ENCODE assay signal across 10 mouse cellular contexts in the genomic region with DNA sequence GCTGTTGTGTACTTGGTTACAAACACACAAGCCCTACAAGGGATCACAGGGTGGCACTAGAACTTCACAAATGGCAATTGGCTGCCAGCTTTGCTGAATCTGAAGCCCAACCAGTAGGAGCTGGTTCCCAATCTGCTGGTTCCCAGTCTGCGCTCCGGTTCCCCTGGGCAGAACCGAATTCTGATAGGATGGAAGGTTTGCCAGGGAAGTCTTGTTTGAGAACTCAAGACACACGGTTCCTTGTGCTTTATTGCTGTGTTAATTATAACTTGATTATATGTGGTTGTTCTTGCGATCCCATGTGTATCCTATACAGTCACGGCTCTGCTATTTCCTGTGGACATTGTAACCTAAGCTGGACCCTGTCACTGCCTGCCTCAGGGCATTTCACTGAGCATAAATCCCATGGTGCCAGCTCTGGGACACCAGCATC. TPM values are rescaled to one million over a fixed set of nuclear protein-coding genes. Genes with fewer than 3 reads are reported as not detected.
DNase-seq lines count a peak whose midpoint lies in the region; ATAC-seq and TF ChIP-seq lines count a peak whose summit lies in the region.
"Had no signal": no experiment of that assay in that cellular context is flagged by ENCODE, and none has a peak within 500 bp of the region (broad histone marks: within the 10 kb centered on the region; RNA-seq: fewer than 3 reads in every experiment).

No protein-coding gene starts in this region.

- peak; percentile 18 to 25 for DNase-seq in cerebellum, postnatal 14 days
- no peak for DNase-seq in cerebellum, postnatal 36 days
- peak; percentile 59 for DNase-seq in 3134 (ENCODE audit: extremely low read depth, insufficient read length, low spot score)
- DNase-seq in embryonic facial prominence, embryonic 10.5 days (ENCODE audit: low spot score), result peak; percentile 58
- peak; percentile 80 for DNase-seq in kidney, postnatal 0 days (ENCODE audit: low spot score)
- DNase-seq in skeletal muscle tissue, adult 2 months (ENCODE audit: low read depth, low spot score), result peak; percentile 26
- DNase-seq in neural tube, embryonic 10.5 days (ENCODE audit: extremely low spot score, low spot score), result no peak
- DNase-seq in spleen, postnatal 36 days (ENCODE audit: low spot score in 2 of 2), result no peak

- H3K9me3 ChIP-seq in embryonic facial prominence, embryonic 10.5 days, result no peaks in the 10 kb centered on the region
- H3K9me3 ChIP-seq in kidney, postnatal 0 days (replicated peaks; ENCODE audit: low read length), result no peaks in the 10 kb centered on the region
- H3K9me3 ChIP-seq: embryonic facial prominence, embryonic 15.5 days; limb, embryonic 13.5 days had no signal

- H3K4me2 ChIP-seq in kidney, postnatal 0 days (ENCODE audit: low read length), result peak overlapping the region; percentile 15; the same call in 1 of the 2 replicates
- H3K4me2 ChIP-seq: embryonic facial prominence, embryonic 15.5 days; limb, embryonic 13.5 days had no signal

- peaks cover 7% of the 10 kb centered on the region for H3K36me3 ChIP-seq in embryonic facial prominence, embryonic 10.5 days (replicated peaks)
- H3K36me3 ChIP-seq in kidney, postnatal 0 days (ENCODE audit: insufficient read depth, low read length), result no peaks in the 10 kb centered on the region

- 55% methylated on average over 6 of the region's 6 CpGs for WGBS in embryonic facial prominence, embryonic 10.5 days
- 19% methylated on average over 6 of the region's 6 CpGs for WGBS in kidney, postnatal 0 days

- H3K27me3 ChIP-seq in embryonic facial prominence, embryonic 10.5 days (replicated peaks; ENCODE audit: low read depth, poor library complexity, severe bottlenecking), result no peaks in the 10 kb centered on the region
- no peaks in the 10 kb centered on the region for H3K27me3 ChIP-seq in kidney, postnatal 0 days (ENCODE audit: insufficient read depth, low read length)
- H3K27me3 ChIP-seq: embryonic facial prominence, embryonic 15.5 days; limb, embryonic 13.5 days had no signal

- 0 out of 2 replicates have a peak overlapping the region, but pooled peaks have one; percentile 8 for H3K9ac ChIP-seq in kidney, postnatal 0 days (ENCODE audit: low read depth, low read length)
- H3K9ac ChIP-seq: embryonic facial prominence, embryonic 15.5 days; limb, embryonic 13.5 days had no signal

- H3K4me1 ChIP-seq in embryonic facial prominence, embryonic 10.5 days, result peaks cover 14% of the 10 kb centered on the region
- peaks cover 4% of the 10 kb centered on the region; the same call in 1 of the 2 replicates for H3K4me1 ChIP-seq in kidney, postnatal 0 days (replicated peaks; ENCODE audit: insufficient read depth, low read length)
- H3K4me1 ChIP-seq: embryonic facial prominence, embryonic 15.5 days had no signal

- peak; percentile 68; the same call in 1 of the 2 replicates for ATAC-seq in kidney, postnatal 0 days (replicated peaks; ENCODE audit: low FRiP score, low read depth)

- 0 out of 2 replicates have a peak overlapping the region, but pooled peaks have one; percentile 45 for H3K27ac ChIP-seq in embryonic facial prominence, embryonic 10.5 days (replicated peaks)
- H3K27ac ChIP-seq in kidney, postnatal 0 days, result peak overlapping the region; percentile 31; the same call in 1 of the 2 replicates
- H3K27ac ChIP-seq: embryonic facial prominence, embryonic 15.5 days; limb, embryonic 13.5 days had no signal

- TF ChIP-seq CTCF in kidney, postnatal 0 days (IDR thresholded peaks at IDR 0.05; ENCODE audit: low read depth), result peak; percentile 69

- peak overlapping the region; percentile 9; the same call in 1 of the 2 replicates for H3K4me3 ChIP-seq in embryonic facial prominence, embryonic 10.5 days
- H3K4me3 ChIP-seq in kidney, postnatal 0 days (replicated peaks; ENCODE audit: low read depth, low read length), result no peak overlapping the region
- H3K4me3 ChIP-seq: embryonic facial prominence, embryonic 15.5 days; limb, embryonic 13.5 days had no signal

RNA-seq across cellular contexts. Expression of gene Hcar2, which starts 37.6 kb away (rescaled TPM):
- not detected in 2 replicates for polyA plus RNA-seq in embryonic facial prominence, embryonic 10.5 days (2016; fragmentation: Nextera tagmentation; extraction: Ambion mirVana)
- 0.15 TPM in 1 of 2 replicates, not detected in the other for polyA plus RNA-seq in kidney, postnatal 0 days (2015; fragmentation: Nextera tagmentation; extraction: Ambion mirVana)

RNA-seq across cellular contexts. Expression of gene Hcar1, which starts 52.1 kb away (rescaled TPM):
- polyA plus RNA-seq in embryonic facial prominence, embryonic 10.5 days (2016; fragmentation: Nextera tagmentation; extraction: Ambion mirVana), result 0.09 TPM in 2 replicates
- 3.3 and 3.6 TPM in 2 replicates for polyA plus RNA-seq in kidney, postnatal 0 days (2015; fragmentation: Nextera tagmentation; extraction: Ambion mirVana)

Comparison
In these comparisons a context has a peak if more than half of its experiments do, and no peak if none do; other contexts are left out.
1. DNase-seq: peak in cerebellum, postnatal 14 days (2 of 2), 3134 (single experiment), embryonic facial prominence, embryonic 10.5 days (single experiment), kidney, postnatal 0 days (single experiment) and skeletal muscle tissue, adult 2 months (single experiment); none in cerebellum, postnatal 36 days (0 of 2), neural tube, embryonic 10.5 days (single experiment) and spleen, postnatal 36 days (0 of 2).